Mouse (Mus musculus): ENCODE results near the gene Idi2.

Idi2 gene

DNA sequence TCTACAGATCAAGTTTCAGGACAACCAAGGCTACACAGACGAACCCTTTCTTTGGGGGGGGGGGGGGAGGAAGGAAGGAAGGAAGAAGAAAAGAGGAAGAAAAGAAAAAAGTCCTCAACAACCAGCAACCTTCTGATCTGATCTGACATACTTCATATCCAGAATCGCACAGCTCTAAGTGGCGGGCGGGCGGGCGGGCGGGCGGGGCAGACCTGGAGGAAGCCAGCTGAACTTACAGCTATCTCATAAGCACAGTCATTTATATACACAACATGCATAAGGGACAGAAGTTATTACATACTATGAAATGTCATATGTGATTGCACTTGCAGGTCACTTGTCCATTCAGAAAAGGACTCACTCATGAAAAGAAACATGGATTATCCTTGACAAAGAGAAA is 46.8 kb downstream of the Idi2 start:
- no peak for DNase-seq

DNA sequence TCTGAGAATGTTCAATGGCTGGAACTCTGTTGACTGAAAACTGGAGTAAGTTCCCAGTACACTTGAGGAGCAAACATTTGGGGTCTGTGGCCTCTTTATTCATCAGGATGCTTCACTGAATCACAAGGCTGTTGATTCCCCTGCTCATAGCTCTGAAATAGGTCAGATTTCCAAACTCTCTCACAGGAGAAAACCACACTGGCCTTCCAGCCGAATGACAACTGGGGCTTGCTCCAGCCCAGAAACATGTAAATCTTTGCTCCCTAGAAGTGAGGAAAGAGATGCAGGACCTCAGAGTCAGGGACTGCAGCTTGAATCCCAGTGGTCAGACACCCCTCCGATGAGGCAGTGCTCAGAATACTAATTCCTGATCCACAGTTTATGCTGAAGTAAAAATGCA is 50.6 kb downstream of the Idi2 start:
- no peak for DNase-seq

Measured in cerebellum, postnatal 14 days (tissue).